Mouse (Mus musculus) lung, postnatal 0 days (tissue): Measurements from ENCODE around the gene Trim60. TPM values are rescaled to one million over a fixed set of nuclear protein-coding genes. Genes with fewer than 3 reads are reported as not detected.
A peak's percentile ranks its signal among the peaks of the same experiment; 100 is the strongest.
"Not testable (repeated sequence)": the region's sequence is repeated elsewhere in the genome, so short reads cannot be mapped to it uniquely, and the experiment has no call there.

Source experiments
- ATAC-seq: fragments of 200-750 bp; cut with Nextera tagmentation; 2 replicates; pipeline ENCODE4 v1.8.0; 2017; ENCODE audit warnings: moderate library complexity
- DNase-seq: peaks from one replicate; pipeline ENCODE4 v3.0.0-alpha.2; 2016; ENCODE audit warnings: low spot score
- H3K27ac ChIP-seq: fragments of 300-500 bp; sonication (generic); 2 replicates; pipeline ENCODE4 v1.5.1; 2014; ENCODE audit warnings: antibody characterized with exemption, mild to moderate bottlenecking, low read length, mixed read lengths
- H3K27me3 ChIP-seq: fragments of 300-500 bp; sonication (generic); replicated peaks from 2 replicates; pipeline ENCODE4 v1.6.1; 2014; ENCODE audit warnings: low read length, mixed read lengths; ENCODE audit not compliant: insufficient read depth
- H3K36me3 ChIP-seq: fragments of 300-500 bp; sonication (generic); 2 replicates; pipeline ENCODE4 v1.6.1; 2014; ENCODE audit warnings: low read length, mixed read lengths; ENCODE audit not compliant: insufficient read depth
- H3K4me1 ChIP-seq: fragments of 300-500 bp; sonication (generic); 2 replicates; pipeline ENCODE4 v1.6.1; 2014; ENCODE audit warnings: antibody characterized with exemption, low read depth, low read length, mixed read lengths; ENCODE audit not compliant: insufficient read depth
- H3K4me2 ChIP-seq: fragments of 300-500 bp; sonication (generic); replicated peaks from 2 replicates; pipeline ENCODE4 v1.6.1; 2014; ENCODE audit warnings: low read depth, mild to moderate bottlenecking, low read length, moderate library complexity, mixed read lengths
- H3K4me3 ChIP-seq: fragments of 300-500 bp; sonication (generic); 2 replicates; pipeline ENCODE4 v1.5.1; 2014; ENCODE audit warnings: low read depth, low read length
- H3K9ac ChIP-seq: fragments of 300-500 bp; sonication (generic); replicated peaks from 2 replicates; pipeline ENCODE4 v1.6.1; 2014; ENCODE audit warnings: low read depth, mild to moderate bottlenecking
- H3K9me3 ChIP-seq: fragments of 300-500 bp; sonication (generic); 2 replicates; pipeline ENCODE4 v1.6.1; 2016; ENCODE audit warnings: low read length, mixed read lengths
- CTCF ChIP-seq: IDR thresholded peaks from 2 replicates; pipeline ENCODE4 v1.5.1; 2016; ENCODE audit warnings: antibody characterized with exemption, mild to moderate bottlenecking
- EP300 ChIP-seq: IDR thresholded peaks from 2 replicates; pipeline ENCODE4 v1.6.1; 2016; ENCODE audit warnings: antibody characterized with exemption, mild to moderate bottlenecking, control low read depth
- WGBS: fragments of 180-500 bp; shearing (Covaris S2); extraction: QIAGEN DNeasy Blood & Tissue Kit; methylation state at CpG from one replicate; pipeline ENCODE4 v1.1.7; 2014; 5-methylcytosine and 5-hydroxymethylcytosine counted together
- polyA plus RNA-seq: library from polyadenylated mRNA; unstranded; fragments of >200 nt; fragmentation: Nextera tagmentation; extraction: Ambion mirVana; gene quantifications from 2 replicates; pipeline ENCODE4 v1.2.1, GENCODE M21; 2015

Gene Trim60
- polyA plus RNA-seq, 1 experiment from 2014 or later: not detected

DNA sequence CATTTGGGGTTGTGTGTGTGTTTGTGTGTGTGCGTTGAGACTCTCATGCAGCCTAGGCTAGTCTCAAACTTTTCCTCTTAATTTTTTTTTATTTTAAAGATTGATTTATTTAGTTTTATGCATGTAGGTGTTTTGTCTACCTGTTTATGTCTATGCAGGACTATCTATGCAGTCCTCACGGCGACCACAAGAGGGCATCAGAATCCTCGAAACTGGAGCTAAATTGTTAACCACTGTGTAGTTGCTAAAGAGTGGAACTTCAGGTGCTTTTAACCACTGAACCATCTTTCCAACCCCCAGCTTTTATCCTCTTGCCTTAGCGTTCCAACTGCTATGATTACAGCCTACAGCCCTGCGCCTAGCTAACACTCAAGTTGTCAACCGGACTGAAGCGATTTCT, 4.1 kb upstream of the Trim60 start:
- no peak for ATAC-seq
- TF ChIP-seq EP300: no peak
- peak; percentile 83 for TF ChIP-seq CTCF
- no peaks in the 10 kb centered on the region for H3K36me3 ChIP-seq
- no peak overlapping the region for H3K27ac ChIP-seq
- H3K27me3 ChIP-seq: no peaks in the 10 kb centered on the region
- H3K4me2 ChIP-seq: no peak overlapping the region
- H3K9ac ChIP-seq: no peak overlapping the region
- peak; percentile 38 for DNase-seq
- 50% methylated on average over 8 of the region's 8 CpGs for WGBS
- H3K4me3 ChIP-seq: no peak overlapping the region
- no peaks in the 10 kb centered on the region for H3K4me1 ChIP-seq
- no peaks in the 10 kb centered on the region for H3K9me3 ChIP-seq

DNA sequence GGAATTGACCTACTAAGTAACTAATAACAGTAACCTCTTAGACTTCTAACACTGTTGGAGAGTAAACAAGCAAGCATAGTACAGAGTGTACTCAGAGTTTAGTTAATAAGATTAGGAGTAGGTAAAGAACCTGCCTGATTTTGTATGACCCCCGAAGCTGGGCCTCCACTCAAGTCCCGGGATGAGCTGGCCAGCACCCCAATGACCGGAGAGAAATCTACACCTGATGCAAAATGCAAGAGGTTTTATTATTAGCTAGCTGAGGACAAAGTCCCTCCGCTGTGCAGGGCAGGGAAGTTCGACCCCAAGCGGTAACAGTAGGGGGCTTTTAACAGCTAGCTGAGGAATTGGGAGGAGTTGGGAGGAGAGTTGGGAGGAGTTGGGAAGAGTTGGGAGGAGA, 10.8 kb downstream of the Trim60 start:
- not testable (repeated sequence) for H3K9ac ChIP-seq, H3K27me3 ChIP-seq, H3K4me1 ChIP-seq, DNase-seq, H3K4me2 ChIP-seq, H3K4me3 ChIP-seq, H3K9me3 ChIP-seq, H3K36me3 ChIP-seq, H3K27ac ChIP-seq, ATAC-seq
- 81% methylated on average over 6 of the region's 6 CpGs for WGBS

DNA sequence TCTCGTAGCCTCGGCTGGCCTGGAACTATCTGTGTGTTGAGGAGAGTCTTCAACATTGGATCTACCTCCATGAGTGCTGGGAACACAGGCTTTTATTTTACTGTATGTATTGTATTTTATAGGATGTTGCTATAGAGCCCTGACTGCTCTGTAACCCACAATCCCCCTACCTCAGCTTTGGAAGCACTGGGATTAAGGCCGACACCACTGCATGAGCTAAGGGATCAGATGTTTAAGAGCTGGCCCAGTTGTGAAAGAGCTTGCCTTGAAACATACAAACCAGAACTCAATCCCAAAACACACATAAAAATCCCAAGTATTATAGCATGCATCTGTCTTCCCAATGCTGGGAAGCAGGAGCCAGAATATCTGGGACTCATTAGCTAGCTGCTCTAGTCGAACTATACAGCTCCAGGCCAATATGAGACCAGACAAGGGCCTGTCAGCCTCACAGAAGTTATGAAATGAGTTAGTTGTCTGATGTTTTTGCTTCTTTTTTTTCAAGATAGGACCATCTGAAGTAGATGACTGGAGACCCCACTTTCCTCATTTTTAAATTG, 19.5 kb downstream of the Trim60 start:
- ATAC-seq (no peak), DNase-seq (no peak)
- H3K4me1 ChIP-seq: no peaks in the 10 kb centered on the region
- H3K36me3 ChIP-seq: no peaks in the 10 kb centered on the region
- H3K4me3 ChIP-seq: no peak overlapping the region
- 82% methylated on average over 4 of the region's 4 CpGs for WGBS
- H3K9me3 ChIP-seq: no peaks in the 10 kb centered on the region
- H3K4me2 ChIP-seq: no peak overlapping the region
- no peak overlapping the region for H3K27ac ChIP-seq
- no peaks in the 10 kb centered on the region for H3K27me3 ChIP-seq
- no peak for TF ChIP-seq CTCF
- H3K9ac ChIP-seq: no peak overlapping the region

DNA sequence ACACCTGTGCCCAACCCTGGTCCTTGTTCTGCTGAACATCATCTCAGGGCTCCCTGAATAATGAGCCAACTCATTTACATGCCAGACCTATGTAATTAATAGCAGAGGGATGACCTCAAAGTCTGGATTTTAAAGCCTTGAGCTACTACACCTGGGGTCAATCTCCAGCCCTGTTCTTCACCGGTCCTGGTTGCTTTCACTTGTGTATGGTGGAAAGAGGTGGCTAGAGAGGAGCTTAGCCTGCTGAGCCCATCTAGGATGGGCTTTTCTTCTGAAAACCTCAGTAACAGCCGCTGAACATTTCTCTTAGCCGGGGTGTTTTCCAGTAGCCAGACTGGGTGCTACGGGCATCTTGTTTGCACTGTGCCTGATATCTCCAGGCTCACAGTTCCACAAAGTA, 30.7 kb downstream of the Trim60 start, which contains the start of gene Trim75:
Gene Trim75 (minus strand): TSS at position 101 of the 400 bp plus-strand sequence.
- H3K4me2 ChIP-seq: no peak within 1 kb of the TSS
- no peak within 1 kb of the TSS for H3K27ac ChIP-seq
- H3K27me3 ChIP-seq: no peaks in the 10 kb centered on the region
- TF ChIP-seq EP300 (no peak), CTCF (no peak)
- no peak for ATAC-seq
- no peaks in the 10 kb centered on the region for H3K4me1 ChIP-seq
- H3K4me3 ChIP-seq: no peak within 1 kb of the TSS
- H3K36me3 ChIP-seq: no peaks in the 10 kb centered on the region
- H3K9me3 ChIP-seq: no peaks in the 10 kb centered on the region
- no peak for DNase-seq
- 76% methylated on average over 4 of the region's 4 CpGs for WGBS
- no peak within 1 kb of the TSS for H3K9ac ChIP-seq

DNA sequence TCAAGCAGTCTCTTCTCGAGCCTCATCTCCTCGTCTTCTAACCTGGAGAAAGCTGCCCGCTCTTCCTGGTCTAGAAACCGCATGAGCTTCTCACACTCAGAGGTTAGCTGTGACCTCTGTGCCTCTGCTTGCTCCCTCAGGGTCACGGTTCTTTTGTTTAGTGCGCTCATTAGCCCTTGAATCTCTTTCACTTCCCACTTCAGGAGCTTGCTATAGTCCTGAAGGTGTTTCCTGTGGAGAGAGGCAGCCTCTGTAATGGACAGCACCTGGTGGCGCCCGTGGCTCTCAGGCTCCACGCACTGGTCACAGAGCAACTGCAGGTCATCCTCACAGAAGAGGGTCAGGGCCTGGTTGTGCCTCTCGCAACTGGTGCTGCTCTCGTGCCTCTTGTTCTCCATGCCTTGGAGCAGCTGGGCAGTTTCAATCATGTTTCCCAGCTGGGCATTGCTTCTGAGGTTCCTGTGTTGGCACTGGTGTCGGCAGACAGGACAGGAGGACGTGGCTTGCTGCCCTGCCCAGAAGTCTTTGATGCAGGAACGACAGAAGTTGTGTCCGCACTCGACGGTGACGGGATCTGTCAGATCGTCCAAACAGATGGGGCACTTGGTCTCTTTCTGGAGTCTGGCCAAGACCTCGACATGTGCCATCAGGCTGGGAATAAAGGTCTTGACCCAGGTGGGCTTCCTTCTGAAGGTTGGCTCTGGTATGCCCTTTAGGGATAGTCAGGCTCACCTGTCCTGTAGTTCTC, 35.1 kb downstream of the Trim60 start:
- Histone ChIP-seq H3K27ac (no peak overlapping the region), H3K27me3 (no peaks in the 10 kb centered on the region), H3K9me3 (no peaks in the 10 kb centered on the region), H3K9ac (no peak overlapping the region), H3K4me3 (no peak overlapping the region), H3K36me3 (no peaks in the 10 kb centered on the region), H3K4me2 (no peak overlapping the region), H3K4me1 (no peaks in the 10 kb centered on the region)
- ATAC-seq (no peak), DNase-seq (no peak)
- 53% methylated on average over 20 of the region's 20 CpGs for WGBS
- TF ChIP-seq EP300: no peak
- no peak for TF ChIP-seq CTCF

DNA sequence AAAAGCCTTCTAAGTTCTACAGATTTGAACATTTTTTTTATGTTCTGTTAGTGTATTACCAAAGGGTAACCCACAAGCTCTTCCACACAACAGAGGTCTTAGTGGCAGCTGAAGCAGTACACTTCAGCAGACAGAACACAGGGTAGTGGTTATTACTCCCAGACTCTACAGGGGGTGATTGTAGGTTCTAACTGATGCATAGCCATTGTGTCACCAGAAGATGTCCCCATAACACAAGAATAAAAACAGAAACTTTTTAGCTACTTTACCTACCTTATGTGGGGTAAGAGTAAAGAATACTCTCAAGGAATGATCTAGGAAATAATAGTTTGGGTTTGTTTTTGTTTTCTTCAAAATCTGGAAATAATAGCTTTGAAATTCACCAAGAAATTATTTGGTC, 55.5 kb downstream of the Trim60 start:
- ATAC-seq: no peak
- Histone ChIP-seq H3K4me1 (no peaks in the 10 kb centered on the region), H3K27me3 (no peaks in the 10 kb centered on the region), H3K9ac (no peak overlapping the region), H3K4me2 (no peak overlapping the region), H3K36me3 (peaks cover 11% of the 10 kb centered on the region; the same call in 1 of the 2 replicates), H3K4me3 (no peak overlapping the region), H3K9me3 (no peaks in the 10 kb centered on the region), H3K27ac (no peak overlapping the region)
- peak; percentile 32 for DNase-seq
- peak; percentile 44 for TF ChIP-seq CTCF
- TF ChIP-seq EP300: no peak
